Mouse (Mus musculus) liver, embryonic 14.5 days (tissue): ENCODE measurements at regions not wholly inside any gene's neighbourhood (a gene's known extent, or its start where the extent isn't known, plus 50 kb on each side); places are given as distances from the start of the nearest gene placed in this dataset.

Source experiments
- CTCF ChIP-seq: IDR thresholded peaks from 2 replicates; pipeline ENCODE4 v1.5.1; 2016; ENCODE audit warnings: antibody characterized with exemption, low read depth, control low read depth
- EP300 ChIP-seq: IDR thresholded peaks from 2 replicates; pipeline ENCODE4 v1.6.1; 2016; ENCODE audit warnings: antibody characterized with exemption, low read depth

- TF ChIP-seq CTCF = no peak
- TF ChIP-seq EP300 = no peak
Measured at GRCm38 (mm10) chr12:21495511-21495910, 78.1 kb upstream of the Ywhaq start.
